Mouse (Mus musculus) MEL-GATA-1-ER (cell line): Measurements from ENCODE around the gene Asb5.
"Not testable (repeated sequence)": the region's sequence is repeated elsewhere in the genome, so short reads cannot be mapped to it uniquely, and the experiment has no call there.

Experiments
- DNase-seq: peaks from one replicate; pipeline ENCODE4 v3.0.0-alpha.2; 2012; ENCODE audit warnings: low read depth; ENCODE audit errors: extremely low read depth

The Asb5 gene

GRCm38 (mm10) chr8:54529382-54530296 is at the start of gene Asb5, which contains the start of gene Spcs3:
Gene Asb5 (plus strand): TSS chr8:54529580.
Gene Spcs3 (minus strand): TSS chr8:54529998.
- no peak for DNase-seq

GRCm38 (mm10) chr8:54486555-54487273 is 42.7 kb upstream of the Asb5 start:
- DNase-seq: no peak

DNA sequence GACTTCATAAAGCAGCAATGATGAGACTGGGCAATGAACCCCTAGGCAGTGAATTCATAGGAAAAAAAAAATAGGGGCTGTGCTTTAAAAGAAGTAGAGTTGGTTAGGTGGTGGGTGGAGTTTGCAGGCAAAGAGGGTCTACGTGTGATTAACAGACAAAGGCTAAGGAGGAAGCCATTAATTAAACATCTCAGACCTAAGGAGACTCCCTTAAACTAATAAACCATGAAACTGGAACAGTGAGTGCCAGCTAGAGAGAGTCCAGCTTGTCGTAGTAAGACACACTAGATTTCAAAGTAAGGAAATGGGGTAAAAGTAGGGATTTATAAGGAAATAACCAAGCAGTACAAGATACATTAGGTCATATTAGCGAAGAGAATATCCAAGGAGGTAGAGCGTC is 40.9 kb upstream of the Asb5 start:
- DNase-seq: no peak

- peak; percentile 44 for DNase-seq
Observed at GRCm38 (mm10) chr8:54491057-54491690, 38.2 kb upstream of the Asb5 start.

- DNase-seq: no peak
Observed at GRCm38 (mm10) chr8:54491934-54492333, 37.4 kb upstream of the Asb5 start.

DNA sequence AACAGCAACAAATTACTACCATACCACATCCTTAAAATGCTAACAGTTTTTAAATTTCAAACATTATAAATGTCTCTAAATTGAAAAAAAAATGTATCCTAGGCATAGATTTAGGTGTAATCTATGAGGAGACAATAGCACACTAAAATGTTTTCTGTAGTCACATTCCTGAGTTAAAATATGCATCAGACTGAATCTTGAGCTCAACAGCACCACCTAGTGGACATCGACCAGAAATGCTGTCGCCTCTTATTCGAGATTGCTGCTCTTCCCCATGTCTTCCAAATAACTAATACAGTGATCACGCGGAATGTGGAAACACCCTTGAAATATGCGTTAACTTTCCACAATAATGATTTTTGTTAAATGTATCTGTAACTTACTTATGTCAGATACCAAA is 36.3 kb upstream of the Asb5 start:
- DNase-seq: peak; percentile 59

GRCm38 (mm10) chr8:54493915-54494314 is 35.5 kb upstream of the Asb5 start:
- DNase-seq: no peak

DNA sequence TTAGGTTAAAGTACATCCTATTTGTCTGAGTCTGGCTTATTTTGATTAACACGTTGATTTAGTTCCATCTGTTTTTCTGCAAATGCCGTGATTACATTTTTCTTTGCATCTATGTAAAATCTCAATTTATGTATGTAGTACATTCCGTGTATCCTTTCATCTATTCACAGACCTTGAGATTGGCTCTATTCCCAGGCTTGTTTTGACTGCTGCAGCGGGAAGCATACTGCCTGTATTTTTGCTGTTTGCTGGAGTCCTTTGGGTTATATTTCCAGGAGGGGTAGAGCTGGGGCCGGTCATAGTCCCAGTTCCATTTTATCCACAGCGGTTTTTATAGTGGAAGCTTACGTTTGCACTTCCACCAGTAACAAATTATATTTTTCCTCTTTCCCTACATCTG is 26.3 kb upstream of the Asb5 start:
- no peak for DNase-seq

DNA sequence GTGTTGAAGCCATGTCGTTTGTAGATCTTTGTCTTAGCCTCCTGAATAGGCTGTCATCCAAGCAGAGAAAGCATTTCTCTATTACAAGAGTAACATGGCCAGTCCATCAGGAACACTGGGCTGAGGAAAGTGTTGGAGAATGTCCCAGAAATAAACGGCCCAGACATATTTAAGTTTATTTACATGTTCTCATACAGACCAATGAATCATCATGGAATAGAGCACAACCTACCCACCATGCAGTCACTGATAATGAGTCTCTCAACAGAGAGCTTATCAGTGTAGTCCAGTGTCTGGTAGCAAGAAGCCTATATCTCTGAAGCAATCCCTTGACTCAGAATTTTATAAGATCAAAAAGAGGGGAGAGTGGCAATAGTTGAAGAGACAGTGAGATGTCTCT is 24.3 kb upstream of the Asb5 start:
- no peak for DNase-seq

GRCm38 (mm10) chr8:54507428-54508095 is 21.8 kb upstream of the Asb5 start:
- no peak for DNase-seq

- no peak for DNase-seq
Observed at GRCm38 (mm10) chr8:54508096-54508456, 21.3 kb upstream of the Asb5 start.

- DNase-seq: no peak
Observed at GRCm38 (mm10) chr8:54508814-54509213, 20.6 kb upstream of the Asb5 start.

GRCm38 (mm10) chr8:54509221-54509721 is 20.1 kb upstream of the Asb5 start:
- no peak for DNase-seq

GRCm38 (mm10) chr8:54511791-54512190 is 17.6 kb upstream of the Asb5 start:
- no peak for DNase-seq

GRCm38 (mm10) chr8:54512200-54512599 is 17.2 kb upstream of the Asb5 start:
- DNase-seq: not testable (repeated sequence)

- no peak for DNase-seq
Observed at GRCm38 (mm10) chr8:54518756-54519460, 10.5 kb upstream of the Asb5 start.

GRCm38 (mm10) chr8:54520516-54520915 is 8.9 kb upstream of the Asb5 start:
- DNase-seq: no peak

GRCm38 (mm10) chr8:54525606-54526005 is 3.8 kb upstream of the Asb5 start:
- no peak for DNase-seq

DNA sequence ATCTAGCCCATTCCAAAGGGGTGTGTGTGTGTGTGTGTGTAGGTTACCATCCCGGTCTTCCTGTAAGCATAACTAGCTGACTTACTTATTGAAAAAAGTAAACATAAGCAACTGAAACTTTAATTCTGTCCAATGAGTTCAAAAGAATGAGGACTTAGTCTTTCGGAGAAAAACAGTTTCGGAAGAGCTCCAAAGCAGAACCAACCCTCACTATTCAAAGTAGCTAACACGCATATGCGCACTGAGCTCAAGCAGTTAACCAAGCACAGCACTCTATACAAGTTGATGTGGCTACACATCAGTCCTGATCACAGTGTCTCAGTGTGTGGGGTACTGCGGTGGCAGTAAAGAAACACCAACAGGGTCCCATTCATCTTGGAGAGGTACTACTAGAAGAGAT is 2.7 kb upstream of the Asb5 start:
- no peak for DNase-seq

GRCm38 (mm10) chr8:54528571-54528970 is 809 bp upstream of the Asb5 start:
- DNase-seq: no peak

GRCm38 (mm10) chr8:54535172-54535571 is 5.8 kb downstream of the Asb5 start:
- no peak for DNase-seq
